Comparison of ENCODE assay signal across 8 mouse cellular contexts in genomic region chr2:79634528-79635400, GRCm38 (mm10). TPM values are rescaled to one million over a fixed set of nuclear protein-coding genes. Genes with fewer than 3 reads are reported as not detected.
DNase-seq lines count a peak whose midpoint lies in the region; ATAC-seq lines count a peak whose summit lies in the region.

Gene Itprid2, plus strand, starts transcription at chr2:79635352.

- H3K27ac ChIP-seq in hindbrain, embryonic 12.5 days: peak within 1 kb of the TSS; percentile 80

- no peaks in the 10 kb centered on the region for H3K9me3 ChIP-seq in hindbrain, embryonic 12.5 days (replicated peaks)

- H3K4me3 ChIP-seq in hindbrain, embryonic 12.5 days: peak within 1 kb of the TSS; percentile 83

- peak; percentile 100 for ATAC-seq in hindbrain, embryonic 12.5 days (ENCODE audit: low FRiP score)

- peak within 1 kb of the TSS; percentile 69 for H3K4me2 ChIP-seq in hindbrain, embryonic 12.5 days (replicated peaks)

- WGBS in hindbrain, embryonic 12.5 days: 3% methylated on average over 39 of the region's 46 CpGs

- H3K27me3 ChIP-seq in hindbrain, embryonic 12.5 days: no peaks in the 10 kb centered on the region

- peak within 1 kb of the TSS; percentile 83 for H3K9ac ChIP-seq in hindbrain, embryonic 12.5 days

- no peaks in the 10 kb centered on the region; the same call in 1 of the 2 replicates for H3K4me1 ChIP-seq in hindbrain, embryonic 12.5 days

- no peaks in the 10 kb centered on the region for H3K36me3 ChIP-seq in hindbrain, embryonic 12.5 days

- peak; percentile 99 for DNase-seq in NIH3T3 (ENCODE audit: low read depth)
- DNase-seq in cerebellum, postnatal 10 days: peak; percentile 100
- DNase-seq in frontal cortex, postnatal 10 days (ENCODE audit: low spot score in 2 of 2): peak; percentile 88 to 94
- DNase-seq in layer of hippocampus, postnatal 14 days (ENCODE audit: low spot score in 2 of 2): peak; percentile 89 to 95
- peak; percentile 100 for DNase-seq in lung, postnatal 14 days
- DNase-seq in retina, adult 2 months (ENCODE audit: low read depth, low spot score): peak; percentile 96
- peak; percentile 99 for DNase-seq in thymus, postnatal 36 days

RNA-seq across cellular contexts. Expression of gene Itprid2, which starts in this region (rescaled TPM):
- polyA plus RNA-seq in hindbrain, embryonic 12.5 days (2016; fragmentation: Nextera tagmentation; extraction: Ambion mirVana): 7.4 and 8.1 TPM in 2 replicates
- 10 to 100 TPM; 40.0 to 43.1 TPM for total RNA-seq in layer of hippocampus, postnatal 14 days (2021)

Comparison
In these comparisons a context has a peak if more than half of its experiments do, and no peak if none do; other contexts are left out.
1. Peak in every context shown above with its lines: DNase-seq, ATAC-seq, H3K4me3 ChIP-seq and H3K27ac ChIP-seq.